Mouse (Mus musculus) lung, postnatal 0 days (tissue): ENCODE measurements around the gene Acp2. TPM values are rescaled to one million over a fixed set of nuclear protein-coding genes. Genes with fewer than 3 reads are reported as not detected.

ENCODE experiments used
- ATAC-seq: fragments of 200-750 bp; cut with Nextera tagmentation; 2 replicates; pipeline ENCODE4 v1.8.0; 2017; ENCODE audit warnings: moderate library complexity
- DNase-seq: peaks from one replicate; pipeline ENCODE4 v3.0.0-alpha.2; 2016; ENCODE audit warnings: low spot score
- H3K27ac ChIP-seq: fragments of 300-500 bp; sonication (generic); 2 replicates; pipeline ENCODE4 v1.5.1; 2014; ENCODE audit warnings: antibody characterized with exemption, mild to moderate bottlenecking, low read length, mixed read lengths
- H3K27me3 ChIP-seq: fragments of 300-500 bp; sonication (generic); replicated peaks from 2 replicates; pipeline ENCODE4 v1.6.1; 2014; ENCODE audit warnings: low read length, mixed read lengths; ENCODE audit not compliant: insufficient read depth
- H3K36me3 ChIP-seq: fragments of 300-500 bp; sonication (generic); 2 replicates; pipeline ENCODE4 v1.6.1; 2014; ENCODE audit warnings: low read length, mixed read lengths; ENCODE audit not compliant: insufficient read depth
- H3K4me1 ChIP-seq: fragments of 300-500 bp; sonication (generic); 2 replicates; pipeline ENCODE4 v1.6.1; 2014; ENCODE audit warnings: antibody characterized with exemption, low read depth, low read length, mixed read lengths; ENCODE audit not compliant: insufficient read depth
- H3K4me2 ChIP-seq: fragments of 300-500 bp; sonication (generic); replicated peaks from 2 replicates; pipeline ENCODE4 v1.6.1; 2014; ENCODE audit warnings: low read depth, mild to moderate bottlenecking, low read length, moderate library complexity, mixed read lengths
- H3K4me3 ChIP-seq: fragments of 300-500 bp; sonication (generic); 2 replicates; pipeline ENCODE4 v1.5.1; 2014; ENCODE audit warnings: low read depth, low read length
- H3K9ac ChIP-seq: fragments of 300-500 bp; sonication (generic); replicated peaks from 2 replicates; pipeline ENCODE4 v1.6.1; 2014; ENCODE audit warnings: low read depth, mild to moderate bottlenecking
- H3K9me3 ChIP-seq: fragments of 300-500 bp; sonication (generic); 2 replicates; pipeline ENCODE4 v1.6.1; 2016; ENCODE audit warnings: low read length, mixed read lengths
- CTCF ChIP-seq: IDR thresholded peaks from 2 replicates; pipeline ENCODE4 v1.5.1; 2016; ENCODE audit warnings: antibody characterized with exemption, mild to moderate bottlenecking
- EP300 ChIP-seq: IDR thresholded peaks from 2 replicates; pipeline ENCODE4 v1.6.1; 2016; ENCODE audit warnings: antibody characterized with exemption, mild to moderate bottlenecking, control low read depth
- WGBS: fragments of 180-500 bp; shearing (Covaris S2); extraction: QIAGEN DNeasy Blood & Tissue Kit; methylation state at CpG from one replicate; pipeline ENCODE4 v1.1.7; 2014; 5-methylcytosine and 5-hydroxymethylcytosine counted together
- polyA plus RNA-seq: library from polyadenylated mRNA; unstranded; fragments of >200 nt; fragmentation: Nextera tagmentation; extraction: Ambion mirVana; gene quantifications from 2 replicates; pipeline ENCODE4 v1.2.1, GENCODE M21; 2015

The Acp2 gene
- polyA plus RNA-seq, 1 experiment from 2014 or later = 22.1 TPM

DNA sequence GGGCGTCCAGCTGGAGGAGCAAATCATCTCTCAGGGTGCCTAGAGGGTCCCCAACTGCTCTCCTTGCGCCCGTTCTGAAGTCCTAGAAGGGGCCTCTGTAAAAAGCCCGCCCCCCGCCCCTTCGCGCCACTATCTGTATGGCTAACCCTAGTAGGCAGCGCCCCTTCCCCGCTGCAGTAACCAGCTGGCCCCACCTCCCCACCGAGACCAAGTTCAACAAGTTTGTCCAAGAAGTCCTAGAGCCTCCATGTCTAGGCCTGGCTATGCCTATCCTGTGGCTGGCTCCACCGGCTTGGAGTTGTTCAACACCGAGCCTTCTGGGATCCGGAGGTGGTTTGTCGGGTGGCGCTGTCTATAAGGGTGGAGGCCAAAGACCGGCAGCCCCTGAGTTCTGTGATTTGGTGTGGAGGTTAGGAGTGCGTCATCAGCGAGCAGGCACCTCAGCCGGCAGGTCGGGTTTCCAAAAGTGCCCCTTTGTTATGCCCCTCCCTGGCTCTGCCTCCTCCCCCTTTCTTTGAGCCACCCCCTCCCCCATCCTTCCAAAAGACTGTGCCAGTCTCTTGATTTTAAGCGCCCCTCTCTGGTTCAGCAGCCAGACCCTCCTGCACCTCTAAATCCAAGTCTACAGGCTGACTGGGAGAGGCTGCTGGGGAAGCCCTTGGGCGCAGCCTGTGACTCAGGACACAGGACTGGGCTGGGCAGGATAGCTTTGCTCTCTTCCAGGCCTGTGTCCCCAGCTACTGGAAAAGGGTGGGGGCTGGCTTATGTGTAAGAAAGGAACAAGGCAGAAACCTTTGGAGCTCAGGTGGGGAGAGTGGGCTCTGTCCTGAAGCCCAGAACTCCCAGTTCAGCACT lies 54.7 kb downstream of the Acp2 start:
- H3K4me2 ChIP-seq = peak overlapping the region; percentile 87
- ATAC-seq = peak; percentile 74
- peak overlapping the region; percentile 47 for H3K9ac ChIP-seq
- peak overlapping the region; percentile 72 for H3K27ac ChIP-seq
- peaks cover 9% of the 10 kb centered on the region; the same call in 1 of the 2 replicates for H3K4me1 ChIP-seq
- peak overlapping the region; percentile 67 for H3K4me3 ChIP-seq
- DNase-seq = peak; percentile 78
- no peak for TF ChIP-seq EP300
- TF ChIP-seq CTCF = no peak
- no peaks in the 10 kb centered on the region; the same call in 1 of the 2 replicates for H3K27me3 ChIP-seq
- WGBS = 3% methylated on average over 19 of the region's 22 CpGs
- 0 out of 2 replicates have a peak, but pooled peaks cover 9% of the 10 kb centered on the region for H3K36me3 ChIP-seq
- no peaks in the 10 kb centered on the region for H3K9me3 ChIP-seq

DNA sequence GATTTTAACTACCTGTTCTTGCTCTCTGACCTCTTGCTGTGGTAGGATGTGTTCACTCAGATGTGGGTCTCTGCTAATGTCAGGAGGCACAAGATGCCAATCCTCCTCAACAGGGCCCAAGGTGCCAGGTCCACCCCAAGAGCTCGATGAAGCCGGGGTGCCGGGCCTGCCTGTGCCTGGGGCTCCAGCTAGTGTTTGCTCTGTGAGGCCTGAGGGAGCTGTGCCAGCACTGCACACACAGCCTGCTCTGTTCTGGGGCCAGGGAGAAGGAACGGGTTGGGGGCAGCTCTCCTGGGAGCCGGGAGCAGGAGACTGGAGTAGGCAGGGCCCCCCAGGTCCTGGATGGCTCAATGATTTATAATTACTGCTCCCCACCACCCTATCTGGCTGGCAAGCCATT lies 55.4 kb downstream of the Acp2 start:
- WGBS = 51% methylated on average over 5 of the region's 5 CpGs

GRCm38 (mm10) chr2:91258830-91259229 lies 56.1 kb downstream of the Acp2 start:
- whole genome bisulfite sequencing = 31% methylated on average over 1 of the region's 1 CpGs
- no peak overlapping the region for H3K4me2 ChIP-seq

More for the DNA sequence above, 55.4 kb downstream of the Acp2 start:
- Histone ChIP-seq H3K4me2 (peak overlapping the region; percentile 87), H3K9ac (peak overlapping the region; percentile 47), H3K9me3 (no peaks in the 10 kb centered on the region), H3K27me3 (no peaks in the 10 kb centered on the region; the same call in 1 of the 2 replicates), H3K4me1 (peaks cover 9% of the 10 kb centered on the region; the same call in 1 of the 2 replicates), H3K36me3 (0 out of 2 replicates have a peak, but pooled peaks cover 9% of the 10 kb centered on the region), H3K27ac (peak overlapping the region; percentile 72), H3K4me3 (peak overlapping the region; percentile 67)
- peak; percentile 52 for DNase-seq
- peak; percentile 31 for ATAC-seq
- TF ChIP-seq CTCF (no peak), EP300 (no peak)

GRCm38 (mm10) chr2:91259493-91259892 lies 56.8 kb downstream of the Acp2 start:
- 87% methylated on average over 1 of the region's 1 CpGs for WGBS
- Histone ChIP-seq H3K4me3 (no peak overlapping the region), H3K9me3 (no peaks in the 10 kb centered on the region), H3K4me1 (peaks cover 9% of the 10 kb centered on the region; the same call in 1 of the 2 replicates), H3K4me2 (no peak overlapping the region), H3K36me3 (0 out of 2 replicates have a peak, but pooled peaks cover 9% of the 10 kb centered on the region), H3K9ac (no peak overlapping the region), H3K27ac (no peak overlapping the region), H3K27me3 (no peaks in the 10 kb centered on the region; the same call in 1 of the 2 replicates)
- ATAC-seq (no peak), DNase-seq (no peak)
- TF ChIP-seq CTCF (no peak), EP300 (no peak)

More at GRCm38 (mm10) chr2:91258830-91259229, 56.1 kb downstream of the Acp2 start:
- H3K9me3 ChIP-seq = no peaks in the 10 kb centered on the region
- ATAC-seq (no peak), DNase-seq (no peak)
- H3K4me1 ChIP-seq = peaks cover 9% of the 10 kb centered on the region; the same call in 1 of the 2 replicates
- H3K27ac ChIP-seq = no peak overlapping the region
- TF ChIP-seq CTCF = no peak
- no peak for TF ChIP-seq EP300
- 0 out of 2 replicates have a peak, but pooled peaks cover 9% of the 10 kb centered on the region for H3K36me3 ChIP-seq
- no peaks in the 10 kb centered on the region; the same call in 1 of the 2 replicates for H3K27me3 ChIP-seq
- H3K4me3 ChIP-seq = no peak overlapping the region
- H3K9ac ChIP-seq = no peak overlapping the region

Other genes starting within 250 kb of the Acp2 start
- gene Rapsn, start 167.3 kb upstream of the Acp2 start, polyA plus RNA-seq = 0.84 and 1.8 TPM in 2 replicates
- gene Psmc3, start 148.9 kb upstream of the Acp2 start, polyA plus RNA-seq = 181 and 186 TPM in 2 replicates
- 32.6 and 34.4 TPM in 2 replicates for gene Slc39a13, start 132.5 kb upstream of the Acp2 start, polyA plus RNA-seq
- gene Spi1, start 120.5 kb upstream of the Acp2 start, polyA plus RNA-seq = 23.9 and 24.2 TPM in 2 replicates
- 4.7 and 6.5 TPM in 2 replicates for gene Mybpc3, start 84.7 kb upstream of the Acp2 start, polyA plus RNA-seq
- gene Madd, start 19.0 kb upstream of the Acp2 start, polyA plus RNA-seq = 7.6 and 10.5 TPM in 2 replicates
- gene Nr1h3, start 51 bp upstream of the Acp2 start, polyA plus RNA-seq = 31.0 and 34.4 TPM in 2 replicates
- gene Ddb2, start 34.1 kb downstream of the Acp2 start, polyA plus RNA-seq = 13.6 and 14.1 TPM in 2 replicates
- gene Pacsin3, start 53.1 kb downstream of the Acp2 start, polyA plus RNA-seq = 31.5 and 34.6 TPM in 2 replicates
- 57.4 and 64.0 TPM in 2 replicates for gene Arfgap2, start 62.1 kb downstream of the Acp2 start, polyA plus RNA-seq
- gene 1110051M20Rik, start 241.8 kb downstream of the Acp2 start, polyA plus RNA-seq = 27.0 and 38.9 TPM in 2 replicates